Mouse (Mus musculus): Measurements from ENCODE around the gene Cc2d1a.

Cc2d1a gene

DNA sequence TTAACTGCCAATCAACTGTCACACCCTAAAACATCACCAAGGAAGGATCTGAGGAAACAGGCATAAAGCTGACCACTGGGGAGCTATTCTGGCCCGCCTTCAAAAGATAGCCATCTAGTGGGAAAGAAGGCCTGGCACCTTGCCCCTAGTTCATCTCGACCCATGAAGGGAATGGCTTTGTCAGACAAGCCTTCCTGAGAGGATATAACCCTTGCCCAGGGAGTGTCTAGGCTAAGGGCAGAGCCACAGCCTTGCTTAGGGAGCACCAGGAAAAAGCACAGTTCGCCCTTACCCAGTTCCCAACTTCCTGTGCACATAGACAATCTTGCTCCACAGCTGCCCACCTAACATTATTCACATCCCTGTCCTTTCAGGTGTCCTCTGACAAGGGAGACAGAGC, 44.1 kb downstream of the Cc2d1a start:
- DNase-seq, result no peak

DNA sequence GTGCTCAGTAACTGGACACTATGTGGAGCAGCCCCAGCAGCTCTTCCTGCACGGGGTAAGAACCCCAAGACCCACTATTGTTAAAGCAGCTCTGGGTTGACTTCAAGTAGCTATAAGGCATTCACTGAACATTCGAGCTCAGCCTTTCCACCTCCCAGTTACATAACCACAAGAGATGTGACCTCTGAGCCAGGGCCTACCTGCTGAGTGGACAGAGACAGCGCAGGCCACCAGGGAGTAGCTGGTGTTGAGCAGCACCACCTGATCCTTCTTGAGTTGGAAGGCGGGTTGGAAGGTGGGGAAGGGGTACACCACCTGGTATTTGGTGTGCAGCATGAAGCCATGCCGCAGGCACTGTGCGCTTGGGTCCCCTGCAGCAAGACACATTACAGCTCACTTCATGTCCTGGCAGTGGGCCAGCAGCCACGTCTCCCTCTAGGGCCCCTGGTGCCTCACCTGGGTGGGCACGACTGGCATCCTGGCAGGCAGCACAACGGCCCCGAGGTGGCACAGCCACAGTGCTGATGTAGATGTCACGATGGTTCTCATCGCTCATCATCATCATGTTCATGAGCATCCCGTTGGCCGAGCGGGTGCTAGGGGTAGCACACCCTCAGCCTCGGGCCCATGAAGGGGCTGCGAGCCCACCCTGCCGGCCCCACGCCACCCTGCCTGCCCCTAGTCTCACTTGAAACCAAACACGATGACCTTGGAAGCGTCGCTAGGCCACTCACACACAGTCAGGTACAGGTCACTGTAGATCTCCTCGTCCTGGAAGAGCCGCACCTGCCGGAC, 46.1 kb downstream of the Cc2d1a start:
- no peak for DNase-seq

DNA sequence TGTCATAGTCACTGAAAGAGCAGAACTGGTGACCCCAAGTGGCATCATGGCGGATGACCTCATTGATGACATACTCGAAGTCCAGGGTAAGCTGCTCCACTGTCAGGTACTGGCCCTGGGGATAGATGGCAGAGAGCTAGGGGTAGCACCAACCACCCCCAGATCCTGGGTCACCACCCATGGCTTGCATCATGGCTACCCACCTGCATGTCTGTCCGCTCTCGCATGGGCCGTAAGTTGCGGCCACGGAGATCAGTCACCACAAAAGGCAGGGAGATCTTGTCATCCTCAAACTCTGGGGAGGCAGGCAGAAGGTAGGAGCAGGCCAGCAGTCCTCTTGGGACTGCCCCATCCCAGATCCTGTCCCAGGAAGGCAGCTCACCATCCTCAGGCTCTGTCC, 49.4 kb downstream of the Cc2d1a start:
- DNase-seq, result no peak

DNA sequence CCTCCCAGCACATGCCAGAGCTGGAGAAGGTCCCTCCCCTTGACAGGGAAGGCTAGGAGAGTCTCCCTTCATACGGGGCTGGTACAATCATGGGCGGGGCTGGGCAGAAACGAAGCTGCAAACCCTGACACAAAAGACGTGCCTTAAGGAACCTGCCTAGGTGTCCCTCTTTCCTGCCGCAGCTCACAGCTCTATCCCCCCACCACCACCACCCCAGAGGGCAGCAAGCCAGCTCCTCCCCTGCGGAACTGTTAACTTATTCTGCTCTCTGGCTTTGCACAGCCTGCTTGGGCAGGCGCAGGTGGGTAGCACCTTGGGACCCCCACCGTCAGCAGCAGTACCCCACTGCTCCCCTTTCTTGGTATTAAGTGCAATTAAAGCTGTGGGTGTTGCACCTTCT, 51.7 kb downstream of the Cc2d1a start:
- no peak for DNase-seq

DNA sequence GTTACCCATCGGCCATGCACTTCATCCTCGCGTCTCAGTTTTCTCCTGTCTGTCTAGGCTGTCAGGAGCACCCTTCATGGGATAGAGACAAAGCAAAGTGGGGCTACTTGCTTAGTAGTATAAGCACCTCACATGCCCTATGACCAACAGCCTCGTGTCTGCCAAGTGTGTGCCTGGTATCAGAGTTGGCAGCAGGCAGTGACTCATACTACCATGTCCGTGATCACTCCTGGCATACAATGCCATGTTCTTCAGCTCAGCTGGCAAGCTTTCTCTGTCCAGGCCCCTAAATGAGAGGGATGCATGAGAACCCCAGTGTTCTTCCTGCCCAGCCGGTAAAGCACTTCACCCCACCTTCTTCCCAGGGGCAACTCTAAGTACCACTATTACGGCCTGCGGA, 57.2 kb downstream of the Cc2d1a start:
- DNase-seq, result no peak

DNA sequence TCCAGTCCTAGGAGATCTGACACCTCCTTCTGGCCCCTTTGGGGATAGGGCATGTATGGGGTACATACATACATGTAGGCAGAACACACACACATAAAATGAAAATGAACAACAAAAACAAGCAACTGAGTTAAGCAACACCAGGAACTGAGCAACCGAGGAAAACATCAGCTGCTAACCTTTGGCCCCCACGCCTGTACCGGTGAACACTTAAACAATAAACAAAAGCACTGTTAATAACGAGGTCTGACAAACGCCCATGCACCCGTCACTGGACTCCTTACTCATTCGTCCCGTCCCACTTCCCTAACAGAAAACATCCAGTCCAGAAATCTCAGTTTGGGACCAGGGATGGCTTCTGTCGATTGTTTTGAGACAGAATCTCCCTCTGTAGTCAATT, 58.5 kb downstream of the Cc2d1a start:
- DNase-seq, result no peak

DNA sequence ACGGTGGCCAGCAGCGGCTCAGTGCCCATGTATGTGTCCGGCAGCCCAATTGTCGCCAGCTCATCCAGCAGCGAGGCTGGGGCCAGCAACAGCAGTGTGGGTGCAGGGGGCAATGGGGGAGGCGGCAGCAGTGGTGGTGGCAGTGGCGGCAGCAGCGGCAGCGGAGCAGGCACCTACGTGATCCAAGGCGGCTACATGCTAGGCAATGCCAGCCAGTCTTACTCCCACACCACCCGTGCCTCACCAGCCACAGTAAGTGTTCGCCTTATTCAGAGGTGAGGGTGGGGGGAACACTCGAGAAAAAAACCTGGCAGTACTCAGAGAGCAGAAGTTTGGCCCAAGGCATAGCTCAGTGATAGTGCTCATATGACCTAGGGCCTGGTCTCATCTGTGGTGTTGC, 59.9 kb downstream of the Cc2d1a start:
- no peak for DNase-seq

DNA sequence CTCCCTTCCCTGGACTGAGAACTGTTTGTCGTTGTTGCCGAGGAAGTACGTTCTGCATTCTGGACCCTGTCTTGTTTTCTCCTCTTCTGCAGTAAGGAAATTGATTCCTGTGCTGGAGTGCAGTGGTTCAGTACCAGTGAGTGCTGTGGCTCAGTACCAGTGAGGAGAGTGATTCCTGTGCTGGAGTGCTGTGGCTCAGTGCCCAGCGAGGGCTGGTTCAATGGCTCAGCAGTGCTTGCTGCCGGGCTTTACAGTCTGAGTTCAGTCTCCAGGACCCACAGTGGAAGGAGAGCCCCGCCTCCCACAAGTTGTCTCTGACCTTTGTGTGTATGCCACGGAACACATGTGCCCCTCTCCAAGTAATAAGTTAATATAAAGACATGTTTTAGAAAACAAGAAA, 60.6 kb downstream of the Cc2d1a start:
- DNase-seq, result no peak

DNA sequence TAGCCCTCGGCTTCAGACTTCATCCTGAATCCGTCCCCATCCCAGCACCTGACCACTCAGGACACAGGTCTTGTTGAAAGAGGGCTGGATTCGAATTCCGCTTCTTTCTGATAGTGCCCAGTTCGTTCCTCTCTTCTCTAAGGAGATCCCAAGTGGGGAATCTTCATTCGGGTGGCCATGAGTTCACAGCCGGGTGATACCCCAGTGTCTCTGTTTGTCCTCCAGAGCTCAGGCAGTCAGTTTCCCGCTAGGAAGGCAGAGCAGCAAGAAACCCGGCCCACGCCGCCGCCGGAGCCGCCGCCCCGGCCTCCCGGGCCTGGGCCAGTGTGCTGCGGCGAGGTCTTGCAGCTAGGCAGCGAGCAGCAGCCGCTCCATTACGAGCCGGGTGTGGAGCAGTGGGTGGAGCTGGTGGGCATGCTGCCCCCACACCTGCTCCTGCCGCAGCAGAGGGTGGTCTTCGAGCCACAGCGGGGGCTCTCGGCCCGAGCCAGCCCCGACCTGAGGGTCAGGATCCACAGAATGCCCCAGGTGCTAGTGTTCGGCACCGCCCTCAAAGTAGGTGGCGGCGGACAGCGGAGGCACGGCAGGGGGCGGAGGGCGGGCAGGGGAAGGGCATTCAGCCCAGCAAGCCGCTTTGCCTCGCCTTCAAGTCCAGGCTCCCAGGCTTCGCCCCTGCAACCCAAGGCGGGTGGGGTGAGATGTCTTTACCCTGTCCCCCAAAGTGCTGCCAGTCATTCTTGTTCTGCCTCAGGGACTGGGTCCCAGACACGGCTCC, 63.2 kb downstream of the Cc2d1a start:
- DNase-seq, result no peak

DNA sequence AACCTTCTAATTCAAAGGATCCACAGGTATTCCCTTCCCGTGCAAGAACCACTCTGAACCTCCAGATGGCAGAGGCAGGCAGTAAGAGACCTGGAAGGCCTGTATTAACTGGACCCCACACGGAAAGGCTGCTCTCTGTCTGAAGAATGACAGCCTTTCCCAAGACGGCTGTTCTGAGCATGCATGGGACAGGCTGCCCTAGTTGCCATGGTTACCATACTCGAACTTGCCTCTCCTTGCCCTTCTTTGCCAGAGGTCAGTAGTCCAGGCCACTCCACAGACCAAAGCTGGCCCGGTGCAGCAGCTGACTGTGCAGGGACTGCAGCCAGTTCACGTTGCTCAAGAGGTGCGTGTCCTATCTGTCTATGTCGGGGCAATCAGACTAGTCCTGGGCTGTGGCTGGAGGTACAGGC, 63.9 kb downstream of the Cc2d1a start:
- DNase-seq, result no peak

Measured in thymus, postnatal 25 days (tissue).